Comparison of ENCODE assay signal across 8 mouse cellular contexts in genomic region chr11:88046944-88047794, GRCm38 (mm10). TPM values are rescaled to one million over a fixed set of nuclear protein-coding genes. Genes with fewer than 3 reads are reported as not detected.
DNase-seq lines count a peak whose midpoint lies in the region; ATAC-seq and TF ChIP-seq lines count a peak whose summit lies in the region.

Gene Srsf1 (plus strand): TSS chr11:88047373.

- peaks cover 71% of the 10 kb centered on the region for H3K79me2 ChIP-seq in C2C12 (ENCODE audit: control insufficient read depth, insufficient read depth)
- peaks cover 12% of the 10 kb centered on the region; the same call in 1 of the 2 replicates for H3K79me2 ChIP-seq in liver, adult 2 months (ENCODE audit: control insufficient read depth, insufficient read depth, low read length)
- peaks cover 52% of the 10 kb centered on the region for H3K79me2 ChIP-seq in myocyte (ENCODE audit: control insufficient read depth, insufficient read depth)

- WGBS in heart, embryonic 11.5 days (ENCODE audit: insufficient replicate concordance): under 1% methylated on average over 60 of the region's 60 CpGs
- under 1% methylated on average over 59 of the region's 60 CpGs for WGBS in kidney, embryonic 16.5 days
- under 1% methylated on average over 60 of the region's 60 CpGs for WGBS in liver, adult 2 months

- H3K27me3 ChIP-seq in C2C12 (ENCODE audit: control insufficient read depth, insufficient read depth, insufficient read length): no peaks in the 10 kb centered on the region
- H3K27me3 ChIP-seq in erythroblast, embryonic 14.5 days (ENCODE audit: control insufficient read depth): no peaks in the 10 kb centered on the region
- no peaks in the 10 kb centered on the region for H3K27me3 ChIP-seq in heart, embryonic 11.5 days (ENCODE audit: control insufficient read depth, insufficient read depth, low read length)
- H3K27me3 ChIP-seq in kidney, embryonic 16.5 days (ENCODE audit: insufficient read depth, low read length): no peaks in the 10 kb centered on the region
- H3K27me3 ChIP-seq in liver, adult 2 months (ENCODE audit: control insufficient read depth, insufficient read depth, low read length): no peaks in the 10 kb centered on the region
- no peaks in the 10 kb centered on the region for H3K27me3 ChIP-seq in myocyte (ENCODE audit: control insufficient read depth, insufficient read depth, insufficient read length)
- H3K27me3 ChIP-seq in splenic B cell, adult 2 months (ENCODE audit: control insufficient read depth, insufficient read depth, low read length, poor library complexity, severe bottlenecking): no peaks in the 10 kb centered on the region

- DNase-seq in brain, embryonic 14.5 days (ENCODE audit: low read depth): peak; percentile 99
- peak; percentile 86 for DNase-seq in liver, adult 2 months (ENCODE audit: extremely low read depth, low read depth, low spot score)
- DNase-seq in splenic B cell, adult 2 months (ENCODE audit: low read depth, low spot score): peak; percentile 99

- peak within 1 kb of the TSS; percentile 100 for H3K27ac ChIP-seq in heart, embryonic 11.5 days (ENCODE audit: low read depth, low read length)
- peak within 1 kb of the TSS; percentile 98 for H3K27ac ChIP-seq in kidney, embryonic 16.5 days (ENCODE audit: low read length)
- peak within 1 kb of the TSS; percentile 94 for H3K27ac ChIP-seq in liver, adult 2 months (replicated peaks; ENCODE audit: insufficient read depth, low read depth, low read length)

- H3K9me3 ChIP-seq in erythroblast, embryonic 14.5 days (ENCODE audit: control insufficient read depth, low read length): no peaks in the 10 kb centered on the region
- no peaks in the 10 kb centered on the region for H3K9me3 ChIP-seq in heart, embryonic 11.5 days (replicated peaks; ENCODE audit: control insufficient read depth, low read length)
- no peaks in the 10 kb centered on the region for H3K9me3 ChIP-seq in kidney, embryonic 16.5 days (ENCODE audit: low read length)

- peak; percentile 89 for ATAC-seq in heart, embryonic 11.5 days (replicated peaks; ENCODE audit: insufficient number of reproducible peaks, low FRiP score, low TSS enrichment)
- ATAC-seq in kidney, embryonic 16.5 days (ENCODE audit: low FRiP score, low TSS enrichment): peak; percentile 93

- TF ChIP-seq POLR2A in brain, embryonic 14.5 days (IDR thresholded peaks at IDR 0.05; ENCODE audit: borderline replicate concordance, extremely low read depth, insufficient read depth, insufficient read length, poor library complexity, severe bottlenecking): peak; percentile 83; the same call in 1 of the 2 replicates
- TF ChIP-seq POLR2A in liver, adult 2 months (IDR thresholded peaks at IDR 0.05; ENCODE audit: extremely low read depth, insufficient read depth, low read length): peak; percentile 92
- peak; percentile 78 for TF ChIP-seq POLR2A in myocyte (IDR thresholded peaks at IDR 0.05; ENCODE audit: insufficient read length, low read depth)

- TF ChIP-seq CTCF in C2C12 (IDR thresholded peaks at IDR 0.05; ENCODE audit: control insufficient read depth, insufficient read depth, insufficient read length): no peak
- TF ChIP-seq CTCF in brain, embryonic 14.5 days (IDR thresholded peaks at IDR 0.05; ENCODE audit: borderline replicate concordance, extremely low read depth, insufficient read depth, insufficient read length): no peak
- no peak for TF ChIP-seq CTCF in liver, adult 2 months (IDR thresholded peaks at IDR 0.05; ENCODE audit: low read depth, low read length)

- peak within 1 kb of the TSS; percentile 81 for H3K4me2 ChIP-seq in heart, embryonic 11.5 days
- peak within 1 kb of the TSS; percentile 72 for H3K4me2 ChIP-seq in kidney, embryonic 16.5 days (replicated peaks; ENCODE audit: low read depth, low read length)
- peak within 1 kb of the TSS; percentile 72 for H3K4me2 ChIP-seq in myocyte (ENCODE audit: low read depth)

- H3K4me3 ChIP-seq in C2C12 (ENCODE audit: insufficient read depth, poor library complexity, severe bottlenecking) (peak within 1 kb of the TSS; percentile 99), myocyte (peak within 1 kb of the TSS; percentile 91)
- peak within 1 kb of the TSS; percentile 100 for H3K4me3 ChIP-seq in erythroblast, embryonic 14.5 days (replicated peaks)
- peak within 1 kb of the TSS; percentile 91 for H3K4me3 ChIP-seq in heart, embryonic 11.5 days (ENCODE audit: low read depth, low read length)
- H3K4me3 ChIP-seq in kidney, embryonic 16.5 days (ENCODE audit: low read length): peak within 1 kb of the TSS; percentile 71
- H3K4me3 ChIP-seq in liver, adult 2 months (ENCODE audit: insufficient read depth, low read depth, low read length): peak within 1 kb of the TSS; percentile 93

- H3ac ChIP-seq in C2C12 (ENCODE audit: control insufficient read depth, insufficient read length, low read depth) (peak within 1 kb of the TSS; percentile 97), myocyte (ENCODE audit: control insufficient read depth, insufficient read length) (peak within 1 kb of the TSS; percentile 99)

- peaks cover 50% of the 10 kb centered on the region for H3K79me3 ChIP-seq in C2C12 (ENCODE audit: low read depth)

- peaks cover 37% of the 10 kb centered on the region for H3K36me3 ChIP-seq in C2C12 (ENCODE audit: control insufficient read depth, insufficient read depth)
- peaks cover 41% of the 10 kb centered on the region for H3K36me3 ChIP-seq in erythroblast, embryonic 14.5 days (ENCODE audit: control insufficient read depth)
- H3K36me3 ChIP-seq in heart, embryonic 11.5 days (ENCODE audit: control insufficient read depth, insufficient read depth, low read length): peaks cover 12% of the 10 kb centered on the region
- peaks cover 17% of the 10 kb centered on the region; the same call in 1 of the 2 replicates for H3K36me3 ChIP-seq in kidney, embryonic 16.5 days (ENCODE audit: insufficient read depth, low read length)
- peaks cover 15% of the 10 kb centered on the region for H3K36me3 ChIP-seq in liver, adult 2 months (ENCODE audit: control insufficient read depth, insufficient read depth, low read length)
- peaks cover 32% of the 10 kb centered on the region for H3K36me3 ChIP-seq in myocyte (ENCODE audit: control insufficient read depth, insufficient read depth)
- H3K36me3 ChIP-seq in splenic B cell, adult 2 months (ENCODE audit: control insufficient read depth, insufficient read depth, low read length, poor library complexity, severe bottlenecking): peaks cover 4% of the 10 kb centered on the region; the same call in 1 of the 2 replicates

- H3K4me1 ChIP-seq in erythroblast, embryonic 14.5 days (ENCODE audit: control insufficient read depth): peaks cover 35% of the 10 kb centered on the region
- H3K4me1 ChIP-seq in heart, embryonic 11.5 days (ENCODE audit: control insufficient read depth, insufficient read depth, low read length): peaks cover 17% of the 10 kb centered on the region
- H3K4me1 ChIP-seq in kidney, embryonic 16.5 days (ENCODE audit: insufficient read depth, low read length): peaks cover 29% of the 10 kb centered on the region
- peaks cover 8% of the 10 kb centered on the region; the same call in 1 of the 2 replicates for H3K4me1 ChIP-seq in liver, adult 2 months (ENCODE audit: control insufficient read depth, insufficient read depth, low read length)

- H3K9ac ChIP-seq in heart, embryonic 11.5 days (ENCODE audit: low read depth, low read length): peak within 1 kb of the TSS; percentile 100
- peak within 1 kb of the TSS; percentile 99 for H3K9ac ChIP-seq in kidney, embryonic 16.5 days (replicated peaks; ENCODE audit: low read length)
- peak within 1 kb of the TSS; percentile 97 for H3K9ac ChIP-seq in liver, adult 2 months (ENCODE audit: low read depth, low read length)

TF ChIP-seq in C2C12, 6 proteins besides CTCF, POLR2A, EP300 and RAD21:
- no peak for TF ChIP-seq MYOD1 (IDR thresholded peaks at IDR 0.05; ENCODE audit: control insufficient read depth, insufficient read length, low read depth)
- TF ChIP-seq FOSL1 (IDR thresholded peaks at IDR 0.05; ENCODE audit: insufficient read depth, low read length, poor library complexity, severe bottlenecking): no peak
- TF ChIP-seq MYOG (IDR thresholded peaks at IDR 0.05; ENCODE audit: control insufficient read depth, extremely low read depth, insufficient read length): no peak
- TF ChIP-seq MAX (IDR thresholded peaks at IDR 0.05): peak; percentile 90
- TF ChIP-seq USF1 (IDR thresholded peaks at IDR 0.05; ENCODE audit: low read depth): no peak
- TF ChIP-seq CEBPB (IDR thresholded peaks at IDR 0.05; ENCODE audit: low read depth): no peak

TF ChIP-seq in myocyte, 11 proteins besides CTCF, POLR2A, EP300 and RAD21:
- TF ChIP-seq MYOG (IDR thresholded peaks at IDR 0.05; ENCODE audit: control insufficient read depth in 1 of 3, insufficient read depth in 1 of 3, insufficient read length in 2 of 3, low read depth in 2 of 3): peak in 1 of 3 experiments; percentile 34
- peak; percentile 89 for TF ChIP-seq E2F4 (IDR thresholded peaks at IDR 0.05; ENCODE audit: insufficient read depth)
- TF ChIP-seq MYOD1 (IDR thresholded peaks at IDR 0.05; ENCODE audit: control insufficient read depth in 1 of 3, insufficient read length in 2 of 3, low read depth in 2 of 3): no peak
- TF ChIP-seq TCF12 (IDR thresholded peaks at IDR 0.05; ENCODE audit: insufficient read depth, poor library complexity, severe bottlenecking): no peak
- peak; percentile 21 for TF ChIP-seq SRF (IDR thresholded peaks at IDR 0.05; ENCODE audit: control insufficient read depth, insufficient read length, low read depth)
- peak; percentile 6 for TF ChIP-seq MAX (IDR thresholded peaks at IDR 0.05; ENCODE audit: low read depth)
- TF ChIP-seq CEBPB (IDR thresholded peaks at IDR 0.05; ENCODE audit: insufficient read depth, poor library complexity, severe bottlenecking): peak; percentile 61; the same call in 1 of the 2 replicates
- TF ChIP-seq USF1 (IDR thresholded peaks at IDR 0.05; ENCODE audit: low read depth): no peak
- no peak for TF ChIP-seq TCF3 (IDR thresholded peaks at IDR 0.05; ENCODE audit: insufficient read length, low read depth)
- TF ChIP-seq REST (IDR thresholded peaks at IDR 0.05; ENCODE audit: insufficient read depth, insufficient read length): no peak
- peak; percentile 75 for TF ChIP-seq POLR2AphosphoS2 (IDR thresholded peaks at IDR 0.05; ENCODE audit: insufficient read length, low read depth)

RNA-seq across cellular contexts. Expression of gene Srsf1, which starts in this region (rescaled TPM):
- 143 TPM for polyA plus RNA-seq in C2C12 (2012; fragmentation: generic; extraction: Trizol)
- 456 and 624 TPM in 2 replicates for polyA plus RNA-seq in brain, embryonic 14.5 days (2012; rRNA removed)
- polyA plus RNA-seq in erythroblast, embryonic 14.5 days (2012): 15.5 and 18.3 TPM in 2 replicates
- polyA plus RNA-seq in heart, embryonic 11.5 days (2014; fragmentation: Nextera tagmentation; extraction: Ambion mirVana): 205 and 242 TPM in 2 replicates
- polyA plus RNA-seq in kidney, embryonic 16.5 days (2015; fragmentation: Nextera tagmentation; extraction: Ambion mirVana): 283 and 306 TPM in 2 replicates
- 72.0 and 84.0 TPM in 2 replicates for total RNA-seq in liver, adult 2 months (2014; rRNA removed)
- polyA plus RNA-seq in liver, adult 2 months (2012; rRNA removed): 33.4 and 44.1 TPM in 2 replicates
- polyA plus RNA-seq in myocyte (2012; fragmentation: generic; extraction: Trizol): 69.9 TPM

Comparison
In these comparisons a context has a peak if more than half of its experiments do, and no peak if none do; other contexts are left out.
1. Peak in every context shown above with its lines: DNase-seq, ATAC-seq, H3K4me3 ChIP-seq and H3K27ac ChIP-seq.